Mouse (Mus musculus) testis, adult 2 months (tissue): ENCODE data around the gene Pbxip1.

ENCODE experiments used
- CTCF ChIP-seq: fragments of 200-500 bp; IDR thresholded peaks from 2 replicates; pipeline ENCODE4 v1.5.1; 2012; ENCODE audit warnings: low read depth, mild to moderate bottlenecking, inconsistent platforms, low read length, moderate library complexity; ENCODE audit not compliant: control insufficient read depth, insufficient read depth, insufficient replicate concordance
- POLR2A ChIP-seq: fragments of 200-500 bp; IDR thresholded peaks from 2 replicates; pipeline ENCODE4 v1.6.1; 2012; ENCODE audit warnings: low read depth, mild to moderate bottlenecking, inconsistent platforms, low read length, moderate library complexity; ENCODE audit not compliant: control insufficient read depth

DNA sequence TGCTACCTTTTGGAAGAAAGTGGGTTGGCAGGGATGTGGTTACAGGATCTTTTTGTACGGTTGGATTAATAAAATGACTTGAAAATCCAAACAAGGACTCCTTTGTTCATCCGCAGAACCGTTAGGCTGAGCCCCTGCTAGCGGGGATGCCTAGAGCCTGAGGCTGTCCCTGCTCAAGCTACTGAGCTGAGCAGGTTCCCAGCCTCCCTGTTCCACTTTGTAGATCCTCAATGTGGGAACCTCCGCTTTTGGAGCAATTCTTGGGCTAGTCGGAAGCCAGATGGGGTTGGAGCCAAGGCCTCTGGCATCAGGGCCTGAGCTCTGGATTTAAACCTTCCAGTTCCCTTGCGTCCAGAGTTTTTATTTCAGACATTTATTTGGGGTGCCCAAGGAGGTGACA is 1.5 kb upstream of the Pbxip1 start:
- TF ChIP-seq POLR2A = no peak
- no peak for TF ChIP-seq CTCF
